Mouse (Mus musculus) brain, embryonic 14.5 days (tissue): ENCODE data around the gene Prss22.

Source experiments
- CTCF ChIP-seq: fragments of 200-500 bp; IDR thresholded peaks from 2 replicates; pipeline ENCODE4 v1.5.1; 2012; ENCODE audit warnings: inconsistent platforms, mild to moderate bottlenecking, moderate library complexity, borderline replicate concordance; ENCODE audit not compliant: insufficient read depth, insufficient read length; ENCODE audit errors: extremely low read depth
- POLR2A ChIP-seq: fragments of 200-500 bp; IDR thresholded peaks from 2 replicates; pipeline ENCODE4 v1.6.1; 2012; ENCODE audit warnings: mild to moderate bottlenecking, inconsistent platforms, borderline replicate concordance; ENCODE audit not compliant: poor library complexity, insufficient read depth, insufficient read length, severe bottlenecking; ENCODE audit errors: extremely low read depth

DNA sequence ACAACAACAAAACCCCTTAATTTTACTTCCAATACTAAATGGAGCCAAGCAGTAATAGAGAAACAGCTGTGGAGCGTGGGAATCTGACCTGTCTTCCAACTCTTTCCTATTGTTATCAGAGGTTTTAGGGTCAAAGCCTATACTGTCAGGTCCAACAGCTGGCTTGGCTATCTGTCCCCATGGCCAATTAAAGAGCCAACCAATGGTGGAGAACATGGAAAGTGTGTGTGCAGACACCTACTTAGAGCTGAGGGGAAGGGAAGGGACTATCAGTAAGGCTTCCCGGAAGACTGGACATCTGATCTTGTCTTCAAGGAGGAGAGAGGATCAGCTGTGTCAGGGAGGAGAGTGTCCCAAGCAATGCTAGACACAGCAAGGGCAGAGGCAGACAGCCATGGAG lies 48.8 kb downstream of the Prss22 start:
- TF ChIP-seq POLR2A, result no peak
- TF ChIP-seq CTCF, result no peak
